Mouse (Mus musculus) spleen, postnatal 4 days (tissue): ENCODE measurements around the gene Bri3.
"Not testable (repeated sequence)": the region's sequence is repeated elsewhere in the genome, so short reads cannot be mapped to it uniquely, and the experiment has no call there.

ENCODE experiments used
- DNase-seq, 2 experiments: peaks; one replicate each; pipeline ENCODE4 v3.0.0; 2022; ENCODE audit warnings: low spot score in 2 of 2

The Bri3 gene

DNA sequence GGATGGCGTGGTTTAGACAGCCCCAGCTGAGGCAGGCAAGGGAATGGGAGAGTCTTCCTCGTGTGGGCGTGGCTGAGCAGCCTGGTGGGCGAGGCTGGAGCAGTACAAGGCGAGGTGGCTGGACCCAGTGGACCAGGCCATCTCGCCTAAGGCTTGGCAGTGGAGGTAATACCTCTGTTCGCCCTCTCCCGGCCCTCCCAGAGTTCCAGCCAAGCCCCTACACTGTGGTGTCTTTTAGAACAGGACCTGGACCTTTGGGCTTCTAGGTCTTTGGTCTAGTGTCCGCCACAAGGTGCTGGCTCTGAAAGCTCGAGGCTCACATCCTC is 114.3 kb downstream of the Bri3 start:
- no peak for DNase-seq

- no peak for DNase-seq
Observed at GRCm38 (mm10) chr5:144359886-144360285, 115.6 kb downstream of the Bri3 start.

DNA sequence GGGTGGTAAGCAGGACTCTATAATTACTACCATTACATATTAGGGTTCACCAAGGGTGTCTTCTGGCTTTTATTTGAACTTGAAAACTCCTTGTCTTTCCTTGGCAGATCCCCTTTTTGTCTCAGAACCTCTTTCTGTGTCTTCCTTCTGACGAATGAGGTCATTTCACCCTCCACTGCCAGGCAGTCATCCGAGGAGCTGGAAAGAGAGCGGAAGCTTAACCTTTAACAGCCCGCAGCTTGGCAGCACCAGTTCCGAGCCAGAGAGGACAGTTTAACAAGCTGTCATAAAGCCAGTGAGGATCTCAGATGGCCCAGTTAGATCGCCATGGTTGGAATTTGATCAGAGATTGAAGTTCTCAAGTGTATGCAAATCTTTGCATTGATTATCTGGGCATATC is 116.1 kb downstream of the Bri3 start:
- DNase-seq: no peak

GRCm38 (mm10) chr5:144364680-144365357 is 120.6 kb downstream of the Bri3 start:
- no peak for DNase-seq

GRCm38 (mm10) chr5:144366551-144366950 is 122.3 kb downstream of the Bri3 start:
- DNase-seq: not testable (repeated sequence)

DNA sequence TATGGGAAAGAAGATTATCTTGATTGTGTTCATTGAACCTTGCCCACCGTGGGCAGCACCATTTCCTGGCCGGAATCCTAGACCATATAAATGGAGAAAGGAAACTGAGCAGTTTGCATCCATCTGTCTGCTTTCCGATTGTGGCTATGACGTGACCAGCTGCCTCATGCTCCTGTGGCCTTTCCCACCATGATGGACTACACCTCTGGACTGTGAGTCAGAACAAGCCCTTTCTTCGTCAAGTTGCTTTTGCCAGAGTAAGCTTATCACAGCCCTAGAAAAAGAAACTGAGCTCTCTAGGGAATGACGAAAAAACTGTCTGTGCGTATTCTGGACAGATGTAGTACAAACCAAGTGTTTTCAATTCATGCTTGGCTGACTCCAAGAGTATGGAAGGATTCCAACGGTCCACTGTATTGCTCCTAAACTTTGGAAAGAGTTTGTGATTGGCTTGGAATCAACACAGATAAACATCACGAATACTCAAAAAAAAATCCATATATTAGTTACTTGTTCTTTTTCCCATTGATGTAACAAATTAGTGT is 124.5 kb downstream of the Bri3 start:
- DNase-seq: no peak

DNA sequence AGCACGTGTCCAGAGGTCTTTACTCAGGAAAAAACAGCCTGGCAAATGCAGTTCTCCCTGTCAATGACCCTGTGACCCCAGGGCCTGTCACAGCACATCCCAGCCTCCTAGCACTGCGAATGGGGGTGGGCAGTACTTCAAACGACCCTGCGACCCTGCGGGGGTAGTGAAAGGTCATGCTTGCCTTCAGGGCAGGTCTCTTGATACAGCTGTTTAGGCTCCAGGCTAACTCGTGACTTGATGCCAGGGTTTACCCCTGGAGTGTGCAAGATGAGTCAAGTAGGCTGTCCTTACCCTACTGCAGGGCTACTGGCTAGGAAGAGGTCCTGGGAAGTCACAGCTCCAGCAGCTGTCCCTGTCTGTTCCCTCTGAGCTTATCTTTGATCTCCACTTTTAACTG is 126.7 kb downstream of the Bri3 start:
- no peak for DNase-seq

DNA sequence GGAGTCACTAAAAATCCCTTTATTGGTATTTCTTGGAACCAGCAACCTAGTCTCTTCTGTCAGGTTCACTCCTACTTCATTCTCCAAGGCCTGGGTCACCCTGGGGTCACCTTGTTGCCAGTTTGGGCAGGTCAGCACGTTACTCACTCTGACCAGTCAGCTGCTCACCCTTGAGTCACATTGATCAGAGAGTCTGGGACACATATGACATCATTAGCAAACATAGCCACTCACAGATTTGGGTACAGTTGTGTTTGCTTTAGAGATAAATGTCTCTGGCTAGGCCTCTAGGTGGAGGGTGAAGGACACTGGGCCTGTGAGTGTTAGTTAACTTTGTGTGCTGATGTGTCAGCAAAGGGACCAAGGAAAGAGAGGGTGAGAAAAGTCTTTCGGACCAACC is 127.9 kb downstream of the Bri3 start:
- no peak for DNase-seq

DNA sequence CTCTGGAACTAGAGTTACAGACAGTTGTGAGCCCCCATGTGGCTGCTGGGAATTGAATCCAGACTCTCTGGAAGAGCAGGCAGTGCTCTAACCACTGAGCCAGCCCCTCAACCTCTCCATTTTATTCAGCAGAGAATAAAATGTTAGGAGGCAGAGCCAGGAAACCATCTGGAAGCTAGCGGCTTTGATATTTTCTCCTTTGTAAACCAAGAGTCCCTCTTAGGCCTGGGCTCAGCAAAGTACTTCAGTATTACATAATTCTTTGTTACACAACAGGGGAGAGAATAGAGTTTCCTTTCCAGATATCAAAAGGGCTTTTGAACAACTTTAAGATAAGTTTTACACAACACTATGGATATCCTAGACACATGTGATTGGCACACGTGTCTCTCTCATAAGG is 128.6 kb downstream of the Bri3 start:
- DNase-seq: no peak

DNA sequence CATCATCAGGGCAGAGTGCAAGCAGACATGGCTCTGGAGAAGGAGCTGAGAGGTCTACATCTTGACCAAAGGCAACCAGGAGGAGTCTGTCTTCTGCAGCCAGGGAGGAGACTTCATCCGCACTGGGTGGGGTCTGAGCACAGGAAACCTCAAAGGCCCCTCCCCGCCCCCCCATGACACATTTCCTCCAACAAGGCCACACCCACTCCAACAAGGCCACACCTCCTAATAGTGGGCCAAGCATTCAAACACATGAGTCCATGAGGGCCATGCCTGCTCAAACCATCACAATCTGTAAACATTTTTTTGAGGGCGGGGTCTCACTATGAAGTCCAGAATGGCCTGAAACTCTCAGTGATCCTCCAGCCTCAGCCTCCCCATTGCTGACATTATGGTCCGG is 135.2 kb downstream of the Bri3 start:
- DNase-seq: no peak

- DNase-seq: no peak
Observed at GRCm38 (mm10) chr5:144380689-144381088, 136.5 kb downstream of the Bri3 start.

GRCm38 (mm10) chr5:144381782-144382181 is 137.5 kb downstream of the Bri3 start:
- no peak for DNase-seq

- no peak for DNase-seq
Observed at GRCm38 (mm10) chr5:144383936-144384335, 139.7 kb downstream of the Bri3 start.

DNA sequence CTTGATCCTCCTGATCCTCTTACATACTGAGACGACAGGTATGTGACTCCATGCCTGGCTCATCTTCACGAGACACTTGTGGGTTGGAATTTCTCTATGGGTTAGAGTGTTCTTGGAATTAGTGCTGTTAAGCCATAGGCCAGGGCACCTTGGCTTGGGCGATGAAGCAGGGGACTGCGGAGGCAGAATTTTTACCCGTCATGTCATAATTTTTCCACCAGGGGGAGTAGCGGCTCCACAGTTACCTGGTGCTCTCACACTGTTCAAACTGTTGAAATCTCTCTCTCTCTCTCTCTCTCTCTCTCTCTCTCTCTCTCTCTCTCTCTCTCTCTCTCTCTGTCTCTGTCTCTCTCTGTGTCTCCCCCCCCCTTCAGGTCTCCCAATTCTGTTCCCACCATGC is 143.6 kb downstream of the Bri3 start:
- peak in 1 of 2 experiments; percentile 63 for DNase-seq

DNA sequence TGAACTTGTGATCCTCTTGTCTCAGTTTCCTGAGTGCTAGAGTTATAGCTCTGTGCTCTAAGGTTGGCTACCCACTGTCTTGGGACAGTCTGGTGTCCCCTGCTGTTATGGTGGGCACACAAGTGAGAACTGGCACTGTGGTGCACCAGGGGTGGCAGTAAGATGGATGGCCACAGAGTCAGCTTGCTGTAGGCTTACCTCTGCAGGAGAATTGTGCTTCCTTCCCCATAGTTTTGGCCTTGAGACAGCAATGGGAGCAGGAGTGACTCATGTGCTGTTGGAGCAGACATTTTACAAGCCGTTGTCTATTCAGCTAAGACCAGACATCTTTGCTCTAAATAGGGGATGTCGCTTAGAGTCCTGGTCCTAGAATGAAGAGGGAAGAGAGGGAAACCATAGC is 149.9 kb downstream of the Bri3 start:
- DNase-seq: no peak

- DNase-seq: no peak
Observed at GRCm38 (mm10) chr5:144397566-144397965, 153.3 kb downstream of the Bri3 start.

DNA sequence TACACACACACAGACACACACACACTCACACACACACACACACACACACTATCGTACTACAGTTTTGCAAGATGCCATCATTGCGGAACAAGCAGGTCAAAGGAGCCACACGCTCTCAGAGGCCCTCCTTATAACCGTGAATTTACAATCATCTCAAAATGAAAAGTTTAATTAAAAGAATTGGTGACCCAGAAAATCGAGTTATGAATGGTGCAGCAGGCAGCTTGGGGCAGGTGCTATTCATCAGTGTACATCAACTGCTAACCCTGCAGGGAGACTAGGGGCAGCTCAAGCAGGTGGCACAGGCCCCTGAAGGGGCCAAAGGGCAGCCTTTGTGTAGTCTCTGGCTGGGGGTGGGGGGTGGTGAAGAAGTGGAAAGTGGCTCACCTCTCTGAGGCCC is 156.6 kb downstream of the Bri3 start:
- no peak for DNase-seq

DNA sequence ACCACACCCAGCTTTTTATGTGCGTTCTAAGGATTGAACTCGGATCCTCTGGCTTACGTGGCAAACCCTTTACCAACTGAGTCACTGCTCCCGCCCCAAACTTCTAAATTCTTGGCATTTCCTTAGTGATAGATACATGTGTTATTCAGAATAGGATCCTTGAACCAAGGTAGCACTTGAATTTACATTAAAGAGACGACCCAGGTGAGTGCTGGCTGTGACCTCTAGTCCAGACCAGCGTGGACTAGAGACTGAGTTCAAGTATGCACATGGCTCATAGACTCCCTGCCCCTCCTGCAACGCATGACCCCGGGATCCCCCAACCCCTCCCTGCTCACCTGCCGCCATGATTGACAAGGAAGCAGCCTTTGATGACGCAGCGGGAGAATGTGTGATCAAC is 162.0 kb downstream of the Bri3 start:
- DNase-seq: no peak

DNA sequence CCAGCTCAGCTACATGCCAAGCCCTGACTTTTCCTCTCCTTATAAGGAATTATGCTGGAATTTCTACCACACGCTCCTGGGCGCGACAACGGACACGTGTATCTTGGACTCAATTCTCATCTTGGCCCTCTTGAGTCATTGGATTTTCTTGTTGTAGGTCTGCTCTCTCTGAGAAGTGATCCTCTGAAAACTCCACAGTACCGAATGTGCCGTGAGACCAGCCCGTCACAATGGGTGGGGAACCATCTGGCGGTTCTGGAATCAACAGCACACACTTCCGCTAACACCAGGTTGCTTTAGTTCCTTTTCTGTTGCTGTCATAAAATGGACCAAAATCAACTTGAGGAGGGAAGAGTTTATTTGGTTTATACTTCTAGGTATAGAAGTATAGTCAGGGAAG is 166.4 kb downstream of the Bri3 start:
- DNase-seq: no peak

GRCm38 (mm10) chr5:144411702-144412101 is 167.5 kb downstream of the Bri3 start:
- DNase-seq: no peak

GRCm38 (mm10) chr5:144412781-144413180 is 168.5 kb downstream of the Bri3 start:
- DNase-seq: no peak

DNA sequence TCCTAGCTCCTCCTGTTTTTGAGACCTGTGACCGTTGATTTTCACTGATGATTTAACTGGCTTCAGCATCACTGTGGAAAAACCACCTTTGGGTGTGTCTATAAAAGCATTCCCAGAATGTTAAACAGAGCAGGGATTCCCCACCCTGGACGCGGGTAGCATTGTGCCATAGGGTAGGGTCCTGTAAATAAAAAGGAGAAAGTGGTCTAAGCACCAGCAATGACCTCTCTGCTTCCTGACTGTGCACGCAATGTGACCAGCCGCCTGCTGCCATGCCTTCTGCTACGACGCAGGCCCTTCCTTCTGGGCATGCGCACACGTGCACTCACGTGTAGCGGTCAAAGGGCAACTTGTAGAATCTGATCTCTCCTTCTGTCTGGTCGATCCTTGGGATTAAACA is 174.2 kb downstream of the Bri3 start:
- no peak for DNase-seq

GRCm38 (mm10) chr5:144420001-144420400 is 175.8 kb downstream of the Bri3 start:
- DNase-seq: no peak

- DNase-seq: no peak
Observed at GRCm38 (mm10) chr5:144426697-144427096, 182.5 kb downstream of the Bri3 start.
